Mouse (Mus musculus) forelimb bud, embryonic 11.5 days (tissue): Measurements from ENCODE around the gene Fank1.

Source experiments
- DNase-seq: peaks from one replicate; pipeline ENCODE4 v3.0.0-alpha.2; 2012; ENCODE audit warnings: low read depth, low spot score

Gene Fank1

DNA sequence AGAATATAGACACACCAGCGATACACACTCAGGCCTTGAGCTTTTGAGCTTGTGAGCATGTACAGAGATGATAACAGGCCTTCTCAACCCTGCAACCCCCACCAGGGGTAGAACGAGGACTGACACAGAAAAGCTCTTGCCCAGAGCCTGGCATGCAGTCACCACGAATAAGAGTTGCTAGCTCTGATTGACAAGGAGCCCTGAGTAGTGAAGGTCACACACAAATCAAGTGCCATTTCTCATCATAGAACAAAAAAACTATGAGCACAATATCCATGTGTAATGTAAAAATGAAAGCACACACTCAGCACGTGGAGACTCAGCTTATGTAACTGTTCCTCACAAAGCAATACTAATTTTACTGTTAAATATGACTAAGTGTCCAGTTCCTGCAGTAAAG, 115.1 kb downstream of the Fank1 start:
- DNase-seq = no peak

DNA sequence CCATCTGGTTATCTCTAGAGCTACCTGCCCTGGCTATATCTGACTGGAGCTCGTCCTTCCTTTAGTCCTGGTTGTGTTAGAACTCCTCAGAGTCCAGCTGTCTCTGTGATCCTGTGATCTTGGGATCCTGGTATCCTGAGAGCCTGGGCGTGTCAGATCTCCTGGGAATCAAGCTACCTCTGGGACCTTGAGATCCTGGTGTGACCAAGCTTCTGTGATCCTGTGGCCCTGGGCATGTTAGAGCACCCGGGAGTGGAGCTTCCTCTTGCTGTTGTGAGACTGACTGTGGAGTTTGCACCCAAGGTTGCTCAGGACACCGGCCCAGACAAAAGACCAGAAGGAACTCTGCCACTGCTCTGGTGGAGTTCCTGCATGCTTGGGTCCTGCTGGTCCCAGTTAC, 122.7 kb downstream of the Fank1 start:
- DNase-seq = no peak

- DNase-seq = no peak
These were observed 132.3 kb downstream of the Fank1 start for GRCm38 (mm10) chr7:133908966-133909365.

DNA sequence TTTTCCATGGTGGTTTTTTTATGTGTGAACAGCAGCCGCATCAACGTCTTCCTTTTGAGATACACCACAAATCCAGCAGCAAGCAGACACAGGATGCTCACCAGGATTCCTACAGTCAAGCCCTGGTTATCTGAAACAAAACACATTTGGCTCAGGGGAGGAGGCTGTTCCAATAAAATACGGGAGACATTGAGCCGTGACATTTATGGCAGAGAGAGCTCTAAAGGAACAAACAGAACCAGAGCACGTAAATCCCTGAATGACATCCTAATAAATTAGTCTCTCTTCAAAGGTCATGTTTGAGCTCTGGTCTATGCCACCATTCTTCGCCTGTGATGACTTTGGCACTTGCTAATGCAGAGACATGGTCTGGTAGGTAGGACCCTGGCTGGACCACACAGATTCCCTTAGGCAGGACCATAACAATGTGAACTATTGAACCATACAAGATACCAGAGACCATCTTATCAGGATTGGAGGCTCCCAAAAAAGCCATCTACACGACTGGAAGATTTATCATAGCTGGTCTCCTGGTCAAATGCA, 133.2 kb downstream of the Fank1 start:
- no peak for DNase-seq

DNA sequence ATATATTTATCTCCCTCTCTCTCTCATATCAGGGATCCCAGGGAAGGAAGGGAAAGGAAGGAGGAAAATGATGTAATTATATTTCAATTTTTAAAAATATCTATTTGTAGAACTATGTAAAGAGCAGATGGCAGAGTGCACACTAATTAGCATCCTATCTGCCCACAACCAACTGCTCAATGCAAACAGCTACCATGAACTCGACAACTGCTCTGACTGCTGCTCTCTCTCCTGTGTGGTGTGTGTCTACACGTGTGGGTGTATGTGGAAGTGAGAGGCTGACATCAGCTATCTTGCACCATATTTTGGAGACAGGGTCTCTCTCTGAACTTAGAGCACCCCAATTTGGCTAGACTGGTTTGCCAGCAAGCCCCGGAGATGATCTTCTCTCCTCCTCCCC, 135.2 kb downstream of the Fank1 start:
- no peak for DNase-seq

- no peak for DNase-seq
These were observed 139.6 kb downstream of the Fank1 start for GRCm38 (mm10) chr7:133916230-133916629.

DNA sequence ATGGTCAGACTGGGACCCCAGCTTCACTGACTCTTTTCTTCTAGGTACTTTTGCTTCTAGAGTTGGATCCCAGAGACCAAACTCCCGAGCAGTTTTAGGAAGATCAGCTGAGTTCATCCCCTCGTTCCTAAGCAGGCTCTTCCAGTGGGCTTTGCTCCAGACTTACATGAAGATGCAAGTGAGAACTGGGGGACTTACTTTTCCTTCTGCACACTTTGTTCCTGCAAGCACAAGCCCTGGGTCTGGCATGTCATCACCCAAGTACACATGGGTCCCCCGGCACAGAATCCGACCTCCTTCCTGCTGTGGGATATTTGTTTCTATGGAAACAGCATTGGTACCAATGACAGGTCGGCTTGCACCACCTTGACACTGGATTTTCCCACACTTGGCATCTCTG, 142.6 kb downstream of the Fank1 start:
- no peak for DNase-seq

DNA sequence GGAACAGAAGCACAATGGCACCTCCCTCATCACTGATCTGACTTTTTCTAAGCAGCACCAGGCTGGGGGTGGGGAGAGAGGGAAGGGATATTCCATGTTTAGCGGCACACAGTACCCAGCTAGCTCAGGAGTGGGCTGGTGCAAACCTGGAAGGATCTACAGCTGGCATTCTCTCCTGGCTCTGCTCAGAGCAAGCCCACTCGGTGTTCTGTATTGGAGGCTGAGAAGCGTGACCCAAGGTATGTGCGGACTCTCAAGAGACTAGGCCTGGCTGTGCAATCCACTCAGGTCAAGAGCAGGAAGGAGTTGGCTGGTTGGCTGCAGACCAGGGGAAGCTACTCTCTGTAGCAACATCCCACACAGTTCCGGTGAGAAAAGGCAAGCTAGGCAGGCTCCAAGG, 143.3 kb downstream of the Fank1 start:
- no peak for DNase-seq

DNA sequence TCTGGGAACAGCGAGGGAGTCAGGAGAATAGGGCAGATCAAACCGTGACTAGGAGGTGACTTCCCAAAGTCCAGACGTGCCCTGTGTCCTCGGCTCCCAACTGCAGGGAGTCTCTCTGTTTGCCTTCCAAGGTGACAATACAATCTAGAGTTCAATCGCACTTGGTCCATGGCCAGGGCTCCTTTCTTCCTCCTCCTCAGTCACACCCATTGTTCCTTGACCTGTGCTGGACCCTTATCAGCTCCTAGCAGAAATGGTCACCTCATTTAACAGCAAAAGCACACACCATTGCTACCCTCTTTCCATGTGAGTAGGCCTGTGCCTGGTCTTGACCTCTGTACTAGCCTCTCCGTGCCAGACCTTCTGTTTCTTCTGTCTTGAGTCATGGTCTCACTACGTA, 144.1 kb downstream of the Fank1 start:
- no peak for DNase-seq

DNA sequence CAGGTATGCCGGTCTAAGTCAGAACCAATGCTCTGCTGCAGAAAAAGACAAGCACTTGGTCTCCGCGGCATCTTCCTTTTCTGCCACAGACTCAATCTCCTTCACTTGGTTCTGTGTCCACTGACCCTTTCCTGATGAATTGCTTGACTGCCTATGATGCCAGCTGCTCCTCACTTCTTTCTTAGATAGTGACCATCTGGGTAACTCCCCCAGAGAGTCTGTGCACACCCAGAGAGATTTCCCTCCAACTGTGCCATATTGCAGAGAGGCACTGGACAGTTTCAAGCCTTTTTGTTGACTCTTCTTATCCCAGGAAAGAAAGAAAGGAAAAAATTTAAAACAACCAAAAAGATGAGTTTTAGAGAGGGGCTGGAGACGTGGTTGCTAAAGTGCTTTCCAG, 144.6 kb downstream of the Fank1 start:
- no peak for DNase-seq

DNA sequence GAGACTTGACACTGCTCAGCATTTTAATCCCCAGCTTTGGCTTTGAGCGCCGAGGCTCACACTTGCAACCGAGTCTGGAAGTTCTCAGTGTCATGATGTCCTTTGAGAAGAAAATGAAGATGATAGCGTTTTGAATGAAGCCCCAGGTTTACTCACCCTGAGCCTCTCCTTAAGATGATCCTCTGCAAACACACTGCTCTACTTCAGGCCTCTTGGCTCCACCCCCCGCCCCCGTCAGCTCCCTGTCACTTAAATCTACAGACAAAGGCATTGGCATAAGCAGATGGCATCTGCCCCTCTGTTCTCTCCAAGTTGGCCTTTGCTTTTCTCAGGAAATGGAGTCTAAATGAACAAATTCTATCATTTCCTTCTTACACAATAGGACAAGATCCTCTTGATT, 147.3 kb downstream of the Fank1 start:
- no peak for DNase-seq

DNA sequence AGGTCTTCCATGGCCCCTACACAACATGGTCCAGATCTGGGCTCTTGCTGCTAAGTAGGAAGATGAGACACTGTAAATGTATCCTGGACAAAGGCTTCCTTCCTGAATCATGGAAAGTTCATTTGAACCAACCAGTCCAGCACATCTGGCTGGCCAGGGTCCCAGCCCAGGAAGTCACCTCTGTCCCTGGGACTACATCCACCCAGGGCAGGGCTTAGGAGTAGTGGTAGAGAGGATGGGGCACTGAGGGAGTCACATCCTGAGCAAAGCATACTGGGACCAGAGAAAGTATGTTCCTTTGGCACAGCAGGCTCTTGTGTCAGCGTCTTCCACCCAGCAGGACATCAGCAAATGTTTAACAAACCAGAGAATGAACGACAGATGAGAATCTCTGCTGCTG, 149.1 kb downstream of the Fank1 start:
- no peak for DNase-seq

DNA sequence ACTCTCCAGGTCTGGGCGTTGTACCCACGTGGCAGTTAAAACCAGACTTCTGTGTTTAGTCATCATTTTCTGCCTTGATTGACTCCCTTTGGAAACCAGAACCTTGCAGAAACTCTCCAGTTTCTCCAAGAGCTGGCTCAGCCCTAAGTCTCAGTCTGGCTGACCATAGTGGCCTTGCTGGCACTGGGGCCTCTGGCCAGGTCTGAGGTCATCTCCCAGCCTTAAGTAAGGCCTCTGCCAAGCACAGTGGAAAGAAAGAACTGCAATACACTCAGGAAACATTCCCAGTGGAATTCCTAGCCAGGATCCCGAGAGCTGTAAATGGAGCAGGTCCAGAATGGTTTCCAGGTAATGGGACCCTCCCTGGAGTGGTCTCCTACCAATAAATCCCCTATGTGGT, 152.3 kb downstream of the Fank1 start:
- DNase-seq = no peak
